In genomic region chr19:38478286-38478685, GRCm38 (mm10) we compare ENCODE assay signal across 14 mouse cellular contexts. TPM values are rescaled to one million over a fixed set of nuclear protein-coding genes. Genes with fewer than 3 reads are reported as not detected.
A peak's percentile ranks its signal among the peaks of the same experiment; 100 is the strongest.
DNase-seq lines count a peak whose midpoint lies in the region; ATAC-seq and TF ChIP-seq lines count a peak whose summit lies in the region.
"Had no signal": no experiment of that assay in that cellular context is flagged by ENCODE, and none has a peak within 500 bp of the region (broad histone marks: within the 10 kb centered on the region; RNA-seq: fewer than 3 reads in every experiment).

No protein-coding gene starts in this region.

- no peak overlapping the region for H3K4me3 ChIP-seq in heart, embryonic 11.5 days (ENCODE audit: low read depth, low read length)
- H3K4me3 ChIP-seq in lung, embryonic 14.5 days (ENCODE audit: low read depth, low read length) = no peak overlapping the region
- H3K4me3 ChIP-seq in forebrain, embryonic 15.5 days = no peak overlapping the region
- no peak overlapping the region for H3K4me3 ChIP-seq in neural tube, embryonic 12.5 days

- no peak overlapping the region for H3K9ac ChIP-seq in heart, embryonic 11.5 days (ENCODE audit: low read depth, low read length)
- H3K9ac ChIP-seq in lung, embryonic 14.5 days = no peak overlapping the region
- H3K9ac ChIP-seq in forebrain, embryonic 15.5 days (replicated peaks) = no peak overlapping the region
- H3K9ac ChIP-seq in neural tube, embryonic 12.5 days = no peak overlapping the region
- H3K9ac ChIP-seq: liver, embryonic 14.5 days had no signal

- DNase-seq in heart, postnatal 14 days = no peak
- no peak for DNase-seq in lung, embryonic 14.5 days
- no peak for DNase-seq in lung, postnatal 14 days
- no peak for DNase-seq in thymus, postnatal 10 days (ENCODE audit: low spot score in 2 of 2)
- DNase-seq in adrenal gland, postnatal 14 days = no peak
- DNase-seq: cerebellum, postnatal 25 days; kidney, adult 2 months; right cerebral cortex, postnatal 14 days; thymus, postnatal 25 days had no signal

- 54% methylated on average over 5 of the region's 5 CpGs for WGBS in heart, embryonic 11.5 days (ENCODE audit: insufficient replicate concordance)
- 41% methylated on average over 5 of the region's 5 CpGs for WGBS in lung, embryonic 14.5 days
- 34% methylated on average over 5 of the region's 5 CpGs for WGBS in forebrain, embryonic 15.5 days
- 22% methylated on average over 5 of the region's 5 CpGs for WGBS in neural tube, embryonic 12.5 days

- no peaks in the 10 kb centered on the region for H3K36me3 ChIP-seq in heart, embryonic 11.5 days (ENCODE audit: control insufficient read depth, insufficient read depth, low read length)
- H3K36me3 ChIP-seq in lung, embryonic 14.5 days (ENCODE audit: insufficient read depth) = no peaks in the 10 kb centered on the region
- H3K36me3 ChIP-seq in forebrain, embryonic 15.5 days = no peaks in the 10 kb centered on the region
- no peaks in the 10 kb centered on the region for H3K36me3 ChIP-seq in neural tube, embryonic 12.5 days

- H3K4me1 ChIP-seq in heart, embryonic 11.5 days (ENCODE audit: control insufficient read depth, insufficient read depth, low read length) = peaks cover 21% of the 10 kb centered on the region
- 0 out of 2 replicates have a peak, but pooled peaks cover 4% of the 10 kb centered on the region for H3K4me1 ChIP-seq in lung, embryonic 14.5 days (ENCODE audit: insufficient read depth)
- H3K4me1 ChIP-seq in forebrain, embryonic 15.5 days = peaks cover 38% of the 10 kb centered on the region
- peaks cover 28% of the 10 kb centered on the region for H3K4me1 ChIP-seq in neural tube, embryonic 12.5 days

- no peaks in the 10 kb centered on the region for H3K9me3 ChIP-seq in heart, embryonic 11.5 days (replicated peaks; ENCODE audit: control insufficient read depth, low read length)
- H3K9me3 ChIP-seq in lung, embryonic 14.5 days (ENCODE audit: low read depth, low read length) = no peaks in the 10 kb centered on the region
- no peaks in the 10 kb centered on the region for H3K9me3 ChIP-seq in forebrain, embryonic 15.5 days
- no peaks in the 10 kb centered on the region for H3K9me3 ChIP-seq in neural tube, embryonic 12.5 days

- 0 out of 2 replicates have a peak overlapping the region, but pooled peaks have one; percentile 6 for H3K27ac ChIP-seq in heart, embryonic 11.5 days (ENCODE audit: low read depth, low read length)
- H3K27ac ChIP-seq in lung, embryonic 14.5 days (ENCODE audit: low read depth) = peak overlapping the region; percentile 73
- H3K27ac ChIP-seq in forebrain, embryonic 15.5 days (replicated peaks) = peak overlapping the region; percentile 74
- peak overlapping the region; percentile 47; the same call in 1 of the 2 replicates for H3K27ac ChIP-seq in neural tube, embryonic 12.5 days
- H3K27ac ChIP-seq: liver, embryonic 14.5 days had no signal

- intact Hi-C loops in heart, postnatal 14 days (cut with DNase I) = no loop called here

- no peak for TF ChIP-seq CTCF in lung, embryonic 14.5 days (IDR thresholded peaks at IDR 0.05; ENCODE audit: low read depth)

- no peak for ATAC-seq in heart, embryonic 11.5 days (replicated peaks; ENCODE audit: insufficient number of reproducible peaks, low FRiP score, low TSS enrichment)
- no peak for ATAC-seq in lung, embryonic 14.5 days (ENCODE audit: insufficient read depth)
- ATAC-seq in forebrain, embryonic 15.5 days (replicated peaks) = no peak
- peak; percentile 25 for ATAC-seq in neural tube, embryonic 12.5 days (ENCODE audit: low FRiP score, low read depth)

- peak overlapping the region; percentile 55 for H3K4me2 ChIP-seq in heart, embryonic 11.5 days
- H3K4me2 ChIP-seq in lung, embryonic 14.5 days = 0 out of 2 replicates have a peak overlapping the region, but pooled peaks have one; percentile 43
- H3K4me2 ChIP-seq in forebrain, embryonic 15.5 days (replicated peaks) = no peak overlapping the region
- peak overlapping the region; percentile 26; the same call in 1 of the 2 replicates for H3K4me2 ChIP-seq in neural tube, embryonic 12.5 days (replicated peaks)

- peaks cover 10% of the 10 kb centered on the region; the same call in 1 of the 2 replicates for H3K27me3 ChIP-seq in heart, embryonic 11.5 days (ENCODE audit: control insufficient read depth, insufficient read depth, low read length)
- H3K27me3 ChIP-seq in lung, embryonic 14.5 days (ENCODE audit: insufficient read depth, low read length) = peaks cover 16% of the 10 kb centered on the region; the same call in 1 of the 2 replicates
- peaks cover 4% of the 10 kb centered on the region; the same call in 1 of the 2 replicates for H3K27me3 ChIP-seq in forebrain, embryonic 15.5 days
- 0 out of 2 replicates have a peak, but pooled peaks cover under 1% of the 10 kb centered on the region for H3K27me3 ChIP-seq in neural tube, embryonic 12.5 days (replicated peaks)

RNA-seq across cellular contexts. Expression of gene Plce1, which starts 2.6 kb away (rescaled TPM):
- polyA plus RNA-seq in heart, embryonic 11.5 days (2014; fragmentation: Nextera tagmentation; extraction: Ambion mirVana) = 6.1 and 6.3 TPM in 2 replicates
- total RNA-seq in heart, postnatal 14 days (2021) = 10 to 100 TPM; 23.8 to 26.2 TPM
- polyA plus RNA-seq in lung, embryonic 14.5 days (2014; fragmentation: Nextera tagmentation; extraction: Ambion mirVana) = 3.8 and 4.5 TPM in 2 replicates
- polyA plus RNA-seq in forebrain, embryonic 15.5 days (2015; fragmentation: Nextera tagmentation; extraction: Ambion mirVana) = 4.4 and 5.4 TPM in 2 replicates
- polyA plus RNA-seq in neural tube, embryonic 12.5 days (2016; fragmentation: Nextera tagmentation; extraction: Ambion mirVana) = 8.6 and 10.5 TPM in 2 replicates
- total RNA-seq in adrenal gland, postnatal 14 days (2021) = 8.9 and 9.2 TPM in 2 replicates
- total RNA-seq: neutrophil, adult 5-6 weeks had no signal

Comparison
In these comparisons a context has a peak if more than half of its experiments do, and no peak if none do; other contexts are left out.
1. H3K27ac ChIP-seq: peak in every context shown above with its lines; median percentile 74 in forebrain, embryonic 15.5 days; 73 in lung, embryonic 14.5 days; 47 in neural tube, embryonic 12.5 days; 6 in heart, embryonic 11.5 days.